8 mouse cellular contexts compared by ENCODE assay signal in genomic region chr14:62975046-62975445, GRCm38 (mm10). TPM values are rescaled to one million over a fixed set of nuclear protein-coding genes. Genes with fewer than 3 reads are reported as not detected.
DNase-seq lines count a peak whose midpoint lies in the region; ATAC-seq and TF ChIP-seq lines count a peak whose summit lies in the region.
"Had no signal": no experiment of that assay in that cellular context is flagged by ENCODE, and none has a peak within 500 bp of the region (broad histone marks: within the 10 kb centered on the region; RNA-seq: fewer than 3 reads in every experiment).

No protein-coding gene starts in this region.

- TF ChIP-seq EP300 in lung, postnatal 0 days (IDR thresholded peaks at IDR 0.05), result no peak

- no peak overlapping the region for H3K4me3 ChIP-seq in G1E (ENCODE audit: low read depth, low read length)
- no peak overlapping the region for H3K4me3 ChIP-seq in lung, postnatal 0 days (ENCODE audit: low read depth, low read length)
- H3K4me3 ChIP-seq: limb, embryonic 13.5 days had no signal

- intact Hi-C loops in gastrocnemius, postnatal 36 days (cut with DNase I), result loop anchor here (5.0 kb wide), 2 partner anchors 418 to 488 kb away; partner anchors contain the start of gene Fam124a

- peak; percentile 44 for DNase-seq in CD4-positive helper T cell, adult 2 months (ENCODE audit: low read depth, low spot score)
- DNase-seq in G1E (ENCODE audit: low spot score), result peak; percentile 23
- DNase-seq in cerebellum, adult 18-20 months, result peak; percentile 53 to 71
- peak; percentile 58 to 73 for DNase-seq in gastrocnemius, postnatal 36 days
- peak; percentile 14 for DNase-seq in large intestine, adult 2 months (ENCODE audit: low read depth, low spot score)
- peak; percentile 37 for DNase-seq in lung, postnatal 0 days (ENCODE audit: low spot score)
- DNase-seq in spleen, postnatal 14 days (ENCODE audit: low spot score in 2 of 2), result peak; percentile 16 to 33

- H3K4me1 ChIP-seq in G1E (ENCODE audit: insufficient read depth, low read depth, low read length), result no peaks in the 10 kb centered on the region; the same call in 1 of the 2 replicates
- H3K4me1 ChIP-seq in lung, postnatal 0 days (ENCODE audit: insufficient read depth, low read depth, low read length), result no peaks in the 10 kb centered on the region
- H3K4me1 ChIP-seq: limb, embryonic 13.5 days had no signal

- TF ChIP-seq CTCF in G1E (IDR thresholded peaks at IDR 0.05; ENCODE audit: low read depth, low read length), result peak; percentile 57; the same call in 1 of the 2 replicates
- TF ChIP-seq CTCF in lung, postnatal 0 days (IDR thresholded peaks at IDR 0.05), result peak; percentile 73

- H3K36me3 ChIP-seq in G1E (replicated peaks), result no peaks in the 10 kb centered on the region
- H3K36me3 ChIP-seq in lung, postnatal 0 days (ENCODE audit: insufficient read depth, low read length), result no peaks in the 10 kb centered on the region
- H3K36me3 ChIP-seq: limb, embryonic 13.5 days had no signal

- H3K9ac ChIP-seq in lung, postnatal 0 days (replicated peaks; ENCODE audit: low read depth), result no peak overlapping the region
- H3K9ac ChIP-seq: limb, embryonic 13.5 days had no signal

- ATAC-seq in G1E (ENCODE audit: extremely low read depth, insufficient number of reproducible peaks, low FRiP score, poor library complexity, severe bottlenecking), result no peak
- ATAC-seq in lung, postnatal 0 days, result no peak

- peaks cover 9% of the 10 kb centered on the region for H3K27me3 ChIP-seq in G1E (ENCODE audit: insufficient read depth, low read length)
- no peaks in the 10 kb centered on the region for H3K27me3 ChIP-seq in lung, postnatal 0 days (replicated peaks; ENCODE audit: insufficient read depth, low read length)
- H3K27me3 ChIP-seq: limb, embryonic 13.5 days had no signal

- H3K27ac ChIP-seq in lung, postnatal 0 days (ENCODE audit: low read length), result no peak overlapping the region
- H3K27ac ChIP-seq: limb, embryonic 13.5 days had no signal

- H3K4me2 ChIP-seq in lung, postnatal 0 days (replicated peaks; ENCODE audit: low read depth, low read length), result no peak overlapping the region
- H3K4me2 ChIP-seq: limb, embryonic 13.5 days had no signal

- 9% methylated on average over 5 of the region's 5 CpGs for WGBS in large intestine, adult 2 months
- 10% methylated on average over 5 of the region's 5 CpGs for WGBS in lung, postnatal 0 days

- no peaks in the 10 kb centered on the region for H3K9me3 ChIP-seq in G1E (replicated peaks)
- H3K9me3 ChIP-seq in lung, postnatal 0 days (ENCODE audit: low read length), result no peaks in the 10 kb centered on the region
- H3K9me3 ChIP-seq: limb, embryonic 13.5 days had no signal

RNA-seq across cellular contexts. Expression of gene Defb48, which starts 9.3 kb away (rescaled TPM):
- total RNA-seq in G1E (2014; fragmentation: Nextera tagmentation) (not detected in 2 replicates), G1E (2017) (not detected in 2 replicates)
- not detected in 2 replicates for polyA plus RNA-seq in G1E (2012)
- total RNA-seq in gastrocnemius, postnatal 36 days (2021), result not detected
- 0.64 TPM in 1 of 2 replicates, not detected in the other for polyA plus RNA-seq in large intestine, adult 2 months (2012; rRNA removed)
- polyA plus RNA-seq in lung, postnatal 0 days (2015; fragmentation: Nextera tagmentation; extraction: Ambion mirVana), result not detected in 2 replicates
- polyA plus RNA-seq: limb, embryonic 13.5 days had no signal

RNA-seq across cellular contexts. Expression of gene Defb47, which starts 22.8 kb away (rescaled TPM):
- not detected in 2 replicates for total RNA-seq in G1E (2014; fragmentation: Nextera tagmentation)
- total RNA-seq in G1E (2017), result not detected in 2 replicates
- not detected in 2 replicates for polyA plus RNA-seq in G1E (2012)
- total RNA-seq in gastrocnemius, postnatal 36 days (2021), result not detected
- 1.0 TPM in 1 of 2 replicates, not detected in the other for polyA plus RNA-seq in large intestine, adult 2 months (2012; rRNA removed)
- polyA plus RNA-seq in lung, postnatal 0 days (2015; fragmentation: Nextera tagmentation; extraction: Ambion mirVana), result not detected in 2 replicates
- polyA plus RNA-seq: limb, embryonic 13.5 days had no signal

RNA-seq across cellular contexts. Expression of gene Defb43, which starts 36.5 kb away (rescaled TPM):
- total RNA-seq in G1E (2014; fragmentation: Nextera tagmentation), result not detected in 2 replicates
- total RNA-seq in G1E (2017), result not detected in 2 replicates
- polyA plus RNA-seq in G1E (2012), result not detected in 2 replicates
- not detected for total RNA-seq in gastrocnemius, postnatal 36 days (2021)
- polyA plus RNA-seq in large intestine, adult 2 months (2012; rRNA removed), result not detected in 2 replicates
- not detected in 2 replicates for polyA plus RNA-seq in lung, postnatal 0 days (2015; fragmentation: Nextera tagmentation; extraction: Ambion mirVana)
- polyA plus RNA-seq: limb, embryonic 13.5 days had no signal

Comparison
In these comparisons a context has a peak if more than half of its experiments do, and no peak if none do; other contexts are left out.
1. DNase-seq: peak in every context shown above with its lines; median percentile 66 in gastrocnemius, postnatal 36 days; 62 in cerebellum, adult 18-20 months; 44 in CD4-positive helper T cell, adult 2 months; 37 in lung, postnatal 0 days; 24 in spleen, postnatal 14 days; 23 in G1E; 14 in large intestine, adult 2 months.